Mouse (Mus musculus) testis, adult 2 months (tissue): ENCODE results near the gene Clec2l.

Experiments used
- CTCF ChIP-seq: fragments of 200-500 bp; IDR thresholded peaks from 2 replicates; pipeline ENCODE4 v1.5.1; 2012; ENCODE audit warnings: low read depth, mild to moderate bottlenecking, inconsistent platforms, low read length, moderate library complexity; ENCODE audit not compliant: control insufficient read depth, insufficient read depth, insufficient replicate concordance
- POLR2A ChIP-seq: fragments of 200-500 bp; IDR thresholded peaks from 2 replicates; pipeline ENCODE4 v1.6.1; 2012; ENCODE audit warnings: low read depth, mild to moderate bottlenecking, inconsistent platforms, low read length, moderate library complexity; ENCODE audit not compliant: control insufficient read depth

- TF ChIP-seq CTCF (no peak), POLR2A (no peak)
Measured at GRCm38 (mm10) chr6:38642593-38642992, 20.3 kb upstream of the Clec2l start.
